Mouse (Mus musculus) left cerebral cortex, postnatal 14 days (tissue): ENCODE results near the gene Ly6g6f. TPM values are rescaled to one million over a fixed set of nuclear protein-coding genes. Genes with fewer than 3 reads are reported as not detected.

Source experiments
- DNase-seq, 2 experiments: peaks; one replicate each; pipeline ENCODE4 v3.0.0; 2021 to 2022; ENCODE audit warnings: low spot score in 2 of 2, mixed read lengths in 1 of 2
- intact Hi-C: fragments of 180-260 bp; cut with DNase I; formaldehyde crosslinking; loops from one replicate; pipeline ENCODE4 v1.15.1; 2025
- total RNA-seq, 2 experiments: library from RNA; stranded (reverse); gene quantifications; 2 replicates each; pipeline ENCODE4 v1.2.3; 2021

Gene Ly6g6f
- total RNA-seq, 2 experiments from 2014 or later: not detected

DNA sequence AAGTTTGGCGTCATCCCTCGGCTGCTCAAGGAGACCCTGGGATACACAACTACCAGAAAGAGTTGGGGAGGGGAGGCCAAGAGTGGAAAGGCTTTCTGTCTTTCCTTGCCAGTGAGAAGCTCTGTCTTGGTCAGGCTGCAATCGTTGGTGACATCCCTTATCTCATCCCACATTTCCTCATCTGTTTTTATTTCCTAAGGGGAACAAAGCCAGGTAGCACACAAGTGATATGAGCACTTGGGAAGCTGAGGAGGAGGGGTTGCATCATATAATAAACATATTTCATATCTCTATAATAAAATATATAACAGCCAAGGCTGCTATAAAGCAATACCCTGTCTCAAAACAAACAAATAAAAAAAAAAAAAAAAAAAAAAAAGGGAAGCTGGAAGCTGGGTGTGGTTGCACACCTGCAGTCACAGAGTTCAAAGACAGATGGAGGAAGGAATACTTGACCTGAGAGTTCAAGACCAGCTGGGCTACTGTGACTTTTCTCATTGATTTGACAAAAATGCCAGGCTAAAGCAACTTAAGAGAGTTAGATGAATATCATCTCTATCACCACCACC lies 1.4 kb downstream of the Ly6g6f start:
- DNase-seq: no peak
- intact Hi-C loops: no loop called here

DNA sequence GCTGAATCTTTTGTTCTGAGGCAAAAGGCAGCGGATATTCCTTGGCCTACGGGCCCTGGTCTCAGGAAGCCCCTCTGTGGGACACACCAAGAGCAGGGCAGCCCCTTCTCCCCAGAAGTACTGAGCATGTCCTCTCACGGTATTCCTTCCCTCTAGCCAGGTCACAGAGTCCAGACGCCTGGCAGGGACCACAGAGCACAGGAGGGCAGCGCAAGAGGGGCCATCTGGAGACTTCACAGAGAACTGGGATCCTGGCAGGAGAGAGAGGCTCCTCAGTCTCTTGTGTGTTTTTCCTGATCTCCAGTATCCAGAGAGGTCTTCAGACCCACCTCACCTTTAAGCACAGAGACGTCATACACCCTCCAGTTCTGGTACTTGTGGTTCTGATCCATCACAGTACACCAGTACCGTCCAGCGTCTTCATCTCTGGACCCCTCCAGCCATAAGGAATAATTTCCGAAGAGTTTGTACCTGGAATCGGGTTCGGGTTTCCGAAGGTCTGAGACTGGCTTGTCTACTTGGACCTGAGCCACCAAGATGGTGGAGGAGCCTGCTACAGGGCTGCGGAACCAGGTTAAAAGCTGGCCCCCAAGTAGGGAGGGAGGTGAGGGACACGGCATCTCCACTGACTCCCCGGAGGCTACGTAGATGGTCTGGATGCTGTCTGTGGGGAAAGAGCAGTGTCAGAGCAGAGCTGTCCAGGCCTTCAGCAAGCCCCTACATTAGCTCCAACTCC lies 2.4 kb downstream of the Ly6g6f start:
- intact Hi-C loops: no loop called here
- no peak for DNase-seq

DNA sequence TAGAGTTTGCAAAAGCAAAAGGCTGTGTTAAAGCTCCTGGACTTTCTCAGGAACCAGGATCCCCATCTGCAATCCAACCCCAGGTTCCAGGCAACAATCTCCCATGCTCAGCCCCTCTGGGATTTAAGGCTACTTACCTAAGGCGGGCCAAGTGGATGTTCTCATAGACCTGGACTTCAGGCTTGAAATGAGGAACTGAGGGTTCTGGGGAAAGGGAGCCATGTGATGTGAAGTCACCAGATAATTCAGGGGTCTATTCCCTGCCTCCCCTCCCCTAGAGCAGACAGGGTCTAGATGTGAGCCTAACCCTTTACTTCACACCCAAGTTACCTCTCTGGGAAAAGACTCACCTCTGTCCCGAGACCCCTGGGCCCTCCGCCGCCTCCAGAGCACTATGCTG lies 4.7 kb downstream of the Ly6g6f start:
- intact Hi-C loops: no loop called here
- DNase-seq: no peak

DNA sequence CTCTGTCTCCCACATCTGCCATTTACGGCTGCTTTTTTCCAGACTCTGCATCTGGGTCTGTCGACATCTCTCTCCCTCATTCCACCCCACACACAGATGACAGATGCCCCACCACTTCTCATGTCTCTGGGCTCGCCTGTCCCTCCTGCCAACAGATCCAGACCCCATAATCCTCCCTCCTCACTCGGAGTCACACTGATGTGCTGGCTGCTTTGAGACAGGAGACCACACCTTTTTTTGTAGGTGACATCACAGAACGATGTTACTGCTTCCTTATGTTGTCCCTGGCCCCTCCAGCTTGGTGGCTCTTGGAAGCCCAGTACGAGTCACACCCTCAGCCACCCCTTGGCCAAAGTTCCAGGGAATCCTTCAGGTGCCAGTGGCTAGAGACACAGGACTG lies 5.2 kb downstream of the Ly6g6f start:
- intact Hi-C loops: no loop called here
- no peak for DNase-seq

DNA sequence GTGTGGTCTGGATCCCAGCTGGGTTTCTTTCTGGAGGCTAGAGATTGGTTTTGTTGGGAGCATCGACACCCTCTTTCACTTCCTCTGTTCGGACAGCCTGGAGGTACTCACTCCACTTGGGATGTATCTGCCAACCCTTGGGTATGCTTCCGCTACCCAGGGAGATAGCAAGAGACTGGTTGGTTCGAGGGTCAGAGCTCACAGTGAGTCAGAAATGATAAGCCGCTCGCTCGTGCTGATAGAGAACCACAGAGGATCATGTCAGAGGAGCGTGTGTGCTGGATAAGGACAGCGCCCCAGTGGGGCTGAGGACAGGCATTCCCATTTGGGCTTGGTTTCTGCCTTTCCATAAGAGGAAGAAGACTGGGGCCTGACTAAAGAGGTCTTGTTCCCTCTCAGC lies 5.6 kb downstream of the Ly6g6f start:
- DNase-seq: no peak
- intact Hi-C loops: no loop called here

DNA sequence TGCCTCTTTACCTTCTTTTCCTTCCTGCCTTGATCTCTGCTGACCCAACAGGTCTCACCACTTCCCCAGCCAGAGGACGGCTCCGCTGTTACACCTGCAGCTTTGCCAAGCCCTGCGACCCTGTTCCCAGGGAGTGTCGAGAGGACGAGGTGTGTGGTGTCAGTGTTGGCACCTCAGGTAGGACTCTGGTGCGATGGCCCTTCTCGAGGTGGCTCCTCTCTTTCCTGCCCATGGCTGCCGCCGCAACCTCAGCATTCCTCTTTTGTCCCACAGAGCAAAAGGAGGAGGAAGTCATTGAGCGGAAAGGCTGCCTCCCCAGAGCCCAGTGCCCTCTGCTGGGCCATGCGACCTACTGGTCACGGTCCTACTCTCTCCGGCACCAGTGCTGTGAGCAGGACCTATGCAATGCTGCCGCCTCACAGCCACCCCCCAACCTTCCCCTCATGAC lies 7.6 kb downstream of the Ly6g6f start, which contains the start of gene Ly6g6d:
Ly6g6d (minus strand) TSS at position 280 of the 448 bp plus-strand sequence.
- intact Hi-C loops: no loop called here
- no peak for DNase-seq

DNA sequence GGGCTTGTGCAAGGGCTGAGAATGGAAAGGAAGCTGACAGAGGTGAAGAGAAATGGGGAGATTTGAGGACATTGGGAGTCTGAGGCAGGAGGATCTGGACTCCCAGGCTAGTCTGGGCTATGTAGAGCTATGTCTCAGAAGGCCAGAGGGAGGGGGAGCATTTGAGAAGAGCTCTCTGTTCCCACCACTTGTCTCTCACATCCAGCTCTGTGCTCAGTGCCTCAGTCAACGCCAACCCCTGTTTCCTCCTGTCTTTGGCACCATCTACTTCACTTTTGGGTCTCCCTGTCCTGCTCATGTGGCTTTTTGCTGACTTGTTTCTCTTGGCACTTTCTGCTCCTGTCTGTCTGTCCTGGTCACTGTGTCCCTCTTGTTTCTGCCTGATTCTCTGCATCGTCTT lies 8.1 kb downstream of the Ly6g6f start:
- no peak for DNase-seq
- intact Hi-C loops: no loop called here

DNA sequence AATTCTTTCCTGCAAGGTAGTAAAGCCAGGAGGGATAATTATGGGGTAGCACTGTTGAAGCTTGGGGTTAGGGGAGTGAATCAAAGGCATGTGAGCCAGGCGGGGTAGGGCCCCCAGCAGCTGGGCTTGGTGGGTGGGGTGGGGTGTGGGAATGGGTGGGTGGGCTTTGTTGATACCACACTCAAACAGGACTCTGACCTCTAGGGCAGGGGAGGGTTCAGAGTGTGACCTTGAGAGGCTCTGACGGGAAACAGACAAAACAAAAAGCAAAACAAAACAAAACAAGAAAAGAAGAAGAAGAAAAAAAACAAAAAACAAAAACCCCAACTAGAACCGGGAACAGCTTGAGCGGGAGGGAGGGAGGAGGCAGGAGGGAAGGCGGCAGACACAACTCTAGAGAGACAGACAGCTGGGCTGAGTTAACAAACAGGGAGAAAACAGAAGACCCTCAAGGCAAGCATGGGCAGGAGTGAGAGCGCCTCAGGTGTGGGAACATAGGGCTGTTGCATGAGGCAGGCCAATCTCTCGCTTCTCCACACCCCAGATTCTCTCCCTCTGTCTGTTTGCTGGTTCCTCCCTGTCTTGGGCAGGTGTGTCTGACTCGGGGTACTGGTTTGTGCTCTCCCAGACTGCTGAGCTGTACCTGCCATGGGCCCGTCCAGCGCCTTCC lies 8.8 kb downstream of the Ly6g6f start, which contains the start of gene Ly6g6e:
Ly6g6e (plus strand) TSS at position 396 of the 670 bp plus-strand sequence.
- no peak for DNase-seq
- intact Hi-C loops: no loop called here

DNA sequence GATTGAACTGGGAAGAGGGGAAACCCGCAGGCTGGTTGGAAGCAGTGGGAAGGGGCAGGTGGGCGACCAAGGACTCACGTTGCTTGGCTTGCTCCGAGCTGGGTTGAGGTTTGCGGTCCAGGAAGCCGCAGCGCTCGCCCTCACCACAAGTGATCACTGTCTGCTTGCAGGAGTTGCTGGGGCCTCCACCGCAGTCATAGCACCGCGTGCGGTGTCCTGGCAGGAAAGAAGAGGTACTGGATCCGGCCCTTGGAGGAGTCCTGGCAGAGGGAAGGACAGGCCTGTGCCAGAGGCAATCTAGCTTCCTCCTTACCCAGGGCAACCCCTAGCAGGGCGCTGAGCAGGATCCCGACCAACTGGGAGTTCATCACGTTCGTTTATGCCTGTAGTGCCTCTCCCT lies 11.3 kb downstream of the Ly6g6f start:
- intact Hi-C loops: no loop called here
- no peak for DNase-seq

DNA sequence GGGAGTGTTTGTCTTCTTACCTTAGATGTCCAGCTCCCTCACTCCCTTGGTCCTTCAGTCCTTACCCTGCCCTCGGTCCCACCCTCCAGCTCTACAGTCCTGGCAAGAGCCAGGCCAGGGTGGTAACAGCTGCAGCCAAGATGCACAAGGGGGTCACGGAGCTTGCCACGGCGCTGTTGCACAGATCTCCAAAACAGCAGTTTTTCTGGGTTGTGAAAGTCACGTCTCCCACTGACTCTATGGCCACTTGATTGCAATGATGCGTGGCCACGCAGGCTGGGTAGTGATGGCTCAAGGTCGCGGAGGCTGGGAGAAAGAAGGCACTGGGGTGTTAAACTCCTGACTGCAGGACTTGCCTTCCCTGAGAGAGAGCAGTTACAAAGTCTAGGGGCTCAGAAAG lies 14.0 kb downstream of the Ly6g6f start:
- intact Hi-C loops: no loop called here

DNA sequence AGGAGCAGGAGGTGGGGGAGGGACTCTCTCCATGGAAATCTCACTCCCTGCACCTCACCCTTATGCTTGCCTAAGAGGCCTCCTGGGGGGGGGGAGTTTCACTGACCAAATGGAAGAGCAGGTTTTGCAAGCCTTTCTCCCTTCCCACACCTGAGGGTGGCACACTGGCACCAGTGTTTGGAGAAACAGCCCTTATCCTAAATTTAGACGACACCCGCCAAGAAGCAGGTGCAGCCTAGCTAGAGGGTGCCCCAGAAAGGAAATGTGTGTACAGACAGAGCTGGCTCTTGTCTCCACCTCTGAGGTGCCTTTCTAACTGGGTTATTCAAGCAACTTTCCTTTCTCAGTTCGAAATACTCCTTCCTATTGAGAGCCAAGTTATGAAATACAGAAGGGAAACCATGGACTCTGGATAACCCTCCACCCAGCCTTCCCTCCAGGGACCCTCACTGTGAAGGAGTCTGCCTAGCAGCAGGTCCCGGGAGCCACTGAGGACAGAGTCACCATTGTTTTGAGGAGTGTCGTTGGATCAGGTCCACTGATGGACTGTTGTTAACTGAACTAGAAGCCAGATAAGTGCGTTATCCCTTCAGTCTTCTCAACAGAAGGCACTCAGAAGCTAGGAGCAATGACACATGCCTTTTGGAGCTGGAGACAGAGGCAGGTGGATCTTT lies 14.7 kb downstream of the Ly6g6f start:
- DNase-seq: no peak
- intact Hi-C loops: no loop called here

More for the DNA sequence above, 14.0 kb downstream of the Ly6g6f start:
- DNase-seq: no peak

DNA sequence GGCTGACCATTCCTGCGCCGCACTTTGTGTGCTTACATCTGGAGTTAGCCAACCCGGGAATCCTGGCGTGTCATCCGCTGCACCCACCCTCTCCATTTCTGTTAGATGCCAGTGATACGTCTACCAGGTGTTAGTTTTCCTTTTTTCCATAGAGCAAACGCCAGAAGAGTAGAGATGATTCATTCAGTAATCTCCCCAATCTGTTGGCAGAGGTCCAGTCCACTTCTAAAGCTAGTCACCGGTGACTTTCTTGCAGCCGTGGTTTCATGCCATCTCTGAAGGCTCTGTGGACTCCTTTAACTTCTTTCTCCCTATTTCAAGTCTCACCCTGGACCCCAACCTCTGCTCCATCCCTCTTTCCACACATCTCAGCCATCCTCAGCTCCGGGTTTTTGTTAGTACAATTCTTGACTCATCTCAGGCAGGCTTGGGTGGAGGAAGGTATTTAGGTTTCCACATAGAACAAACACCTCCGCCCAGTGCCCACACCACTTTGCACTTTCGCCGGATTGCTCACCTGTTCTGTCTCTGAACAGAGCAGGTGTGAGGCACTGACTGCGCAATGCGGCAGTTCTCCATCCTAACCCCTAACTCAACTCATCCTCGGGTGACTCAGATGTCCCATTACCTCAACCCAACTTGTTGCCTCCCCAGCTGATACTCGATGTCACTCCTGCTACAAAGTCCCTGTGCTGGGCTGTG lies 17.0 kb downstream of the Ly6g6f start:
- intact Hi-C loops: no loop called here
- DNase-seq: no peak

DNA sequence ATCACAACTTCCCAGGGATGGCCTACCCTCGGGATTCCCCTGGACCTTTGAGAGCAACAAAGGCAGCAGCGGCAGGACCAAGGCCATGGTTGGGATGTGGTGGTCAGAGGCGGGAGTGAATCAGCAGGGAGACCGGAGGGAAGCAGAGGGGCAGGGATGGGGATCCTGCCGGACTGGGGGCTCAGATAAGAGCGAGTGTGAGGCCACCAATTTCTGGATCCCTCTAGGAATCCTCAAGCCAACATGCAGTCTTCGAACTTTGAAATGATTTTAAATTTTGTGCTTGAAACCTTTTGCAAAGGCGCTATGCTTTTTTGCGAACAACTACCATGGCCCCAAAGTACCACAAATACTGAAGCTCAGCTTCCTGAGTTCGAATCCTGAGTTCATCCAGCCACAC lies 19.3 kb downstream of the Ly6g6f start, which contains the start of gene Mpig6b:
Mpig6b (minus strand) TSS at position 101 of the 400 bp plus-strand sequence.
- intact Hi-C loops: no loop called here
- DNase-seq: no peak

DNA sequence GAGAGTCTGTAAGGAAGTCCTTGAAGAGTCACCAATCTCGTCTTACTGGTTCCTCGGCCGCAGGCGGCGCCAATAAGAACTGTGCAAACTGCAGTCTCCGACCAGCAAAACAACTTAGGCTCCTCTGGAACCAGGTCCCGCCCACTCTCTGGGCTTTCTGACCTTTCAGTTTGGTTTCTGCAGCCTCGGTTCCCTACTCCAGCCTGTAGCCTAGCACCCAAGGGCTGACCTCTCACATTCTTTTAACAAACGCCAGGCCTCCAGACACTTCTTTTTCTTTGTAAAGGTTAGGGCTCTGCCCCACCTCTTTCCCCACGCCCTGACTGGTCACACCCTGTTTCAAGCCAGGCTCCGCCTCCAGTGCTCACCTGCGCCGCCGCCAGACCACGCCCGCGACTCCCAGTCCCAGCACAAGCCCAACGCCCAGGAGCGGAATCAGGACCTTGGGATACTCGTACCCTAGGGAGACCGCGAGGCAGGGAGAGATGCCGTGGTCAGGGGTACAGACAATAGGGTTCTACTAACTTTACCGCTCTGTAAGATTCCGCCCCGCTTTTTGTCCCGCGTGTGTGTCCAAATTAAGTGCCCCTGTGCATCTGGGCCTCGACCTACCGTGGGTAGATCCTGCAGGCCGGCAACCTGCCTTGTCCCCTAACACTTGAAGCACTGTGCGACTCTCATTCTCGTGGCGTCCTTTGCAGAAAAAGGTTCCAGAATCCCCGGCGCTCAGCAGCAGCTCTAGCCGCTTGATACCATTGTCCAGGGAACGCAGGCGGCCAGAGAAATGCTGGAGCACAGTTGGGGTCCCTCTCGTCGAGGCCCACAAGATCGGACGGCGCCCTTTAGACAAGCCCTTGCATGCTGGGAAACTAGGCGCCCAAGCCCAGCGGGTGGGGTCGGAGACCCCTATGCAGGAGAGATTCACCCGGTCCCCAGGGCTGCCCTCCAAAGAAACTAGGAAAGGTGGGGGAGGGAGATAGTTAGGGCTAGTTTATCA lies 20.2 kb downstream of the Ly6g6f start, which contains the start of gene Ly6g6c:
Ly6g6c (plus strand) TSS at position 438 of the 997 bp plus-strand sequence.
- intact Hi-C loops: no loop called here
- no peak for DNase-seq

DNA sequence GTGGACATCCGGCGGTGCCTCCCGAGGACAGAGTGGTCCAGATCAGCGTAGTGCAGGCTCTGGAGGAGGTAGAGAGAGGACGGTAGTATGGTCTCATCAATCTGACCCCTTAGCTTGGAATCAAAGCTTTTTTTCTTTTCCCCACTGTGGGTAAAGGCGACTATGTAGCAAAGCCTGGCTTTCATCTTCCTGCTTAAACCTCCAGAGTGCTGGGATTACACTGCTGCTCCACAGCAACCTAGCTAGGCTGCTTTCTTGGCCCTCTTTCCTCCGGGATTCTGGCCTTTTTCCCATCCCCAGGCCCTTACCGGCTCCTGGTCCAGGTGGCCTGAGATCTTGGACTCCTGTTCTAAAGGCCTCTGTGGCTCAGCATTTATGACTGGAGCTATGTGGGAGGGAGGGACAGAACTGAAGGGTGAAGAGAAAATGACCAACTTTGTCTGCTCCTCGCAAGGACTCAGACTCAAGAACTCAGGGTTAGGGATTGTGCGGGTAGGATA lies 21.0 kb downstream of the Ly6g6f start:
- DNase-seq: no peak
- intact Hi-C loops: no loop called here

DNA sequence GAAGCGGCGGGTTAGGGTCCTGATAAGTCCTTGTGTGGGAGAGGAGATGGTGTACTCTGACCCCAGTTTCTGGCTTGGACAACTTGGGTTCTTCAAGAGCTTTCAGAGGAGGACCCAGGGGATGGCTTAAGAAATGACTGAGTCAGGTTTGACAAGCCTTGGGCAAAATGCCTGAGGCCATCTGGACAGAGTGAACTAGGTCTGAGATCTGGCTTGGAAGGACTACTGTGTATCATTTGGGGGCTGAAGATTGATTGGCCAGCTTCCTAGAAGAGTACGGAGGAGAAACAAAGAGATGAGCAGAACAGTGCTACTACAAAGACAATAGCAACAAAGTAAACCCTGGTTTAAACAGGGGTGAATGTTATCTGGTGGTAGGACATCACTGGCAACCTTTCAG lies 21.9 kb downstream of the Ly6g6f start:
- DNase-seq: no peak
- intact Hi-C loops: no loop called here

DNA sequence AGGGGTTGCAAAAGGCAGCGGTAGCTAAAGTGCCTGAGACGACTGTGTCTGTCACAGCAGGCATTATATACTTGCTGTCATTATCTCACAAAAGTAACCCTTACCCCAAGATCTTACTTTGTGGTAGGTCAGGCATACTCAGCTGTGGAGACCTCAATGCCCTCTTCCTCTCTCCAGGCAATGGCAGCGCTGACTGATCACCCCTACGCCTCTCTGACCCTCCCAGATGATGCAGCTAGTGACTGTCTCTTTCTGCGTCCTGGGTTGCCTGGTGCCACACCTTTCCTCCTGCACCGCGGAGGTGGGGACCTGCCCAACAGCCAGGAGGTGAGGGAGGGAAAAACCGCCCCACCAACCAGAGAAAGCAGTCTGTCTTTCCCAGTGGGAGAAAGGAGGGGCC lies 24.1 kb downstream of the Ly6g6f start:
- DNase-seq: no peak
- intact Hi-C loops: no loop called here

DNA sequence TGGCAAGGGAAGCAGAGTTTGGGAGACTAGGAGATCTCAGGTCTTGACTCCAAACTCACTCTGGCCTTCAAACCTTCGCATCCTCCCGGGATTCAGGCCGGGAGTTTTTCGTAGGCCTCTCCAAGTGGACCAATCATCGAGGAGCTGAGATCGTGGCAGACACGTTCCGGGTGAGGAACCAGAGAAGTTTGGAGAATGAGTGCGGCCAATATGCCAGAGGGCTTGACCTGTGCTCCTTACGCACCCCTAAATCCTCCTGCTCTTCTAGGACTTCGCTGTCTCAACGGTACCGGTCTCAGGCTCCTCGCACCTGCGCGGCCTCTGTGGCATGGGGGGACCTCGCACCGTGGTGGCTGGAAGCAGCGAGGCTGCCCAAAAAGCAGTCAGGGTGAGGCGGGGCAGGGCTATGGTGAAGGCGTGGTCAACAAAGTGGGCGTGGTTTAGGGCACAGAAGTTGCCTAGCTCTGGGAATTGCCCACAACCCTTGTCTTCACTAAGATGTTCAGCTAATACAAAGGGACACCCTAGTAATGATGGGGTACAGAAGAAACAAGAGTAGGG lies 24.6 kb downstream of the Ly6g6f start:
- intact Hi-C loops: no loop called here

More for the DNA sequence above, 24.6 kb downstream of the Ly6g6f start:
- no peak for DNase-seq
